Mouse (Mus musculus): ENCODE data around the gene Rps6ka4. TPM values are rescaled to one million over a fixed set of nuclear protein-coding genes. Genes with fewer than 3 reads are reported as not detected.

Rps6ka4 gene
- total RNA-seq, 2 experiments from 2014 or later = 28.1 to 31.9 TPM

Small RNA genes within 50 kb of the gene (microRNA-seq; reads per million reads assigned to microRNA genes)
- 0 reads per million in 2 experiments for gene Mir5046

Other genes with a start within 250 kb of the Rps6ka4 start
- gene Ccdc88b, start 17.6 kb upstream of the Rps6ka4 start, total RNA-seq (2021) = 1 to 10 TPM; 2.9 to 4.2 TPM
- 10 to 100 TPM; 42.4 to 44.5 TPM for gene Trmt112, start 69.1 kb upstream of the Rps6ka4 start, total RNA-seq (2021)
- 100 to 1,000 TPM; 319 to 332 TPM for gene Prdx5, start 69.5 kb upstream of the Rps6ka4 start, total RNA-seq (2021)
- 10 to 100 TPM; 45.8 to 53.0 TPM for gene Esrra, start 81.2 kb upstream of the Rps6ka4 start, total RNA-seq (2021)
- 10 to 100 TPM; 10.7 to 11.5 TPM for gene Catsperz, start 84.7 kb upstream of the Rps6ka4 start, total RNA-seq (2021)
- gene Kcnk4, start 93.9 kb upstream of the Rps6ka4 start, total RNA-seq (2021) = 10 to 100 TPM; 25.3 to 27.8 TPM
- 10 to 100 TPM; 34.3 to 37.7 TPM for gene Bad, start 101.2 kb upstream of the Rps6ka4 start, total RNA-seq (2021)
- 10 to 100 TPM; 73.7 to 74.1 TPM for gene Gpr137, start 101.8 kb upstream of the Rps6ka4 start, total RNA-seq (2021)
- 100 to 1,000 TPM; 126 to 139 TPM for gene Ppp1r14b, start 134.3 kb upstream of the Rps6ka4 start, total RNA-seq (2021)
- gene Plcb3, start 135.8 kb upstream of the Rps6ka4 start, total RNA-seq (2021) = 10 to 100 TPM; 16.4 to 18.4 TPM
- 10 to 100 TPM; 77.0 to 98.0 TPM for gene Fkbp2, start 139.9 kb upstream of the Rps6ka4 start, total RNA-seq (2021)
- gene Vegfb, start 147.0 kb upstream of the Rps6ka4 start, total RNA-seq (2021) = 10 to 100 TPM; 79.5 to 82.1 TPM
- 10 to 100 TPM; 18.1 to 21.5 TPM for gene Dnajc4, start 151.9 kb upstream of the Rps6ka4 start, total RNA-seq (2021)
- 10 to 100 TPM; 10.2 to 11.3 TPM for gene Nudt22, start 155.5 kb upstream of the Rps6ka4 start, total RNA-seq (2021)
- gene Trpt1, start 155.5 kb upstream of the Rps6ka4 start, total RNA-seq (2021) = 10 to 100 TPM; 16.9 to 18.2 TPM
- 1 to 10 TPM; 5.0 to 5.2 TPM for gene Fermt3, start 178.8 kb upstream of the Rps6ka4 start, total RNA-seq (2021)
- gene Stip1, start 199.3 kb upstream of the Rps6ka4 start, total RNA-seq (2021) = 100 to 1,000 TPM; 126 to 148 TPM
- gene Macrod1, start 216.2 kb upstream of the Rps6ka4 start, total RNA-seq (2021) = 1 to 10 TPM; 4.4 to 5.2 TPM